Mouse (Mus musculus): ENCODE results near the gene Tmem125.

DNA sequence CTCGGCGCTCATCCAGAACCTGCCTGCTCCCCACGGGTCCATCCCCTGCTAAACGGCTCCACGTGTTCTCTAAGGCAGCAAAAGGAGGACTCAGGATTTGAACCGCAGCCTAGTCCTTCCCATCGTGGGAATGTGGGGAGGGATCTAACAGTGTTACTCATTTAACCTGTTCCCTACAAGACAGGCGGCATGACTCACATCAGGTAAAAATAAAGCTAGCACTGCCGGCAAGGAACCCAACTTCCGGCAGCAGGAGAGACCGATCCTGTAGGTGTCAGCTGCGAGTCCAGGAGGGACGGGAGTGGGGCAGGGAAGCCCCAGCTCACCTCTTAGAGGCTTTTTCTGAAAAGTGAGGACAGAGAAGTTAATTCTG, 700 bp downstream of the Tmem125 start:
- TF ChIP-seq FOSL1 (IDR thresholded peaks at IDR 0.05; ENCODE audit: insufficient read depth, low read length, poor library complexity, severe bottlenecking) (no peak), CTCF (IDR thresholded peaks at IDR 0.05; ENCODE audit: control insufficient read depth, insufficient read depth, insufficient read length) (no peak), USF1 (IDR thresholded peaks at IDR 0.05; ENCODE audit: low read depth) (no peak), MYOD1 (IDR thresholded peaks at IDR 0.05; ENCODE audit: control insufficient read depth, insufficient read length, low read depth) (no peak), MAX (IDR thresholded peaks at IDR 0.05) (no peak), CEBPB (IDR thresholded peaks at IDR 0.05; ENCODE audit: low read depth) (no peak), MYOG (IDR thresholded peaks at IDR 0.05; ENCODE audit: control insufficient read depth, extremely low read depth, insufficient read length) (no peak)

Measured in C2C12 (cell line).